Mouse (Mus musculus): Measurements from ENCODE around the gene Hs3st6.

Gene Hs3st6

DNA sequence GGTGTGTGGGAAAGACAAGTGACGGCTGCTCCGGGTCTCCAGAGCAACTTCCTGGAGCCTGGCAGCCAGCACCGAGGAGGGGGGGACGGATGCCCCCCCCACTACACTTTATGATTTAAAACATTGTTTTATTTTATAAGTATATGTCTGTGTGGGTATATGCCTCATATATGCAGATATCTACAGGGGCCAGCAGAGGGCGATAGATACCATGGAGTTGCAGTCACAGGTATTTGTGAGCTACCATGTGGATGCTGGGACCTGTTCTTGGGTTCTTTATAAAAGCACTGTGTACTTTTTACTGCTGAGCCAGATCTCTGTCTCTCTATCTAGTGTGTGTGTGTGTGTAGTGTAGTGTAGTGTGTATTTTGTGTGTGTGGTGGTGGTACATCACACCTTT lies 20.5 kb downstream of the Hs3st6 start:
- ChIA-PET CTCF (interaction anchor here (0.6 to 2.9 kb wide), 40 partner anchors 8 to 242 kb away, joined by 3 to 15 read pairs (median 3); partner anchors contain the start of genes Hagh (in 2 of the 4), Cramp1l (in 1 of the 4), Fahd1 (in 1 of the 4) and Hs3st6 (in 1 of the 4)), POLR2A (interaction anchor here (0.5 to 1.7 kb wide), 7 partner anchors 31 to 410 kb away, joined by 3 to 5 read pairs (median 3); partner anchors contain the start of genes Eme2 (in 1 of the 4), Fahd1 (in 1 of the 4), Meiob (in 1 of the 4) and Mrps34 (in 1 of the 4))

DNA sequence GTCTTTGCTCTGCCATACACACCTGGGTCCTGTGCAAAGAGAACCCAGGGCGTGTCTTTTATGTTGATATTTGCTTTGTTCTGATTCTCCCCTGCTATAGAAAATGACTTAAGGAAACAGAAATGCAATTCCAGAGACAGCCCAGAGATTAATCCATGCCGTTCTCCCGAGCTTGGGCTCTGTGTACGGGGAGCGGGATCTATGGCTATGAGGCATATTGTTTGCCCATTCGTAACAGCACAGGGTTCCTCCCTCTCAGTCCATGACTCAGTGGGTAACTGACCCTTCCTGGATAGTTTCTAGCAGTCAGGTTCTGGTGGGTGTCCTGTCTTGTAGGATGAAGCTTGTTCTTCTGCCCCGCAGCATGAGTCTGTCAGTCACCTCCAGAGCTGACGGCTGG lies 22.4 kb downstream of the Hs3st6 start:
- ChIA-PET POLR2A (interaction anchor here in 3 of 4 experiments (0.5 to 1.4 kb wide), 6 partner anchors 9 to 831 kb away, joined by 3 read pairs; partner anchors contain the start of gene Meiob (in 1 of the 3)), CTCF (interaction anchor here in 1 of 4 experiments (1.4 kb wide), 1 partner anchor 30 kb away, joined by 5 read pairs; no protein-coding TSS in a partner anchor)

DNA sequence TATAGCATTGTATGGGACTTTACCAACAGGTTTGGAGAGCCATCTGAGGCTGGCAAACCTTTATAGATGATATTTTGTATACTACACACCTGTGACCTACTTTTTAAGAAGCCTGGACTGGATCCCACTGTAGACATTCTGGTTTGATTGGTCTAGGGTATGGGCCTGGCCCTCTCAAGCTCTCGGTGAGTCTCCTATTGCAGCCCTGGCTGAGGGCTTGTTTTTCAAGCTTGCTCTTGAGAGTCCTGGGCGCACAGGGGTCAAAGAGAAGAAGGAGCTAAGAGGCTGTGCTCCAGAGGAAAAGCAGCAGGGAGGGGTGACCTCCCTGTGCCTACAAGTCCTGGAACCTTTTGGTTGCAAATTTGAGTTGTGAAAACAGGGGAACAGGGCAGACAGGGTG lies 24.3 kb downstream of the Hs3st6 start:
- CTCF ChIA-PET = no interaction called here
- POLR2A ChIA-PET = interaction anchor here in 2 of 4 experiments (0.8 to 1.6 kb wide), 2 partner anchors 24 to 249 kb away, joined by 3 to 4 read pairs; partner anchors contain the start of gene Traf7 (in 1 of the 2)

DNA sequence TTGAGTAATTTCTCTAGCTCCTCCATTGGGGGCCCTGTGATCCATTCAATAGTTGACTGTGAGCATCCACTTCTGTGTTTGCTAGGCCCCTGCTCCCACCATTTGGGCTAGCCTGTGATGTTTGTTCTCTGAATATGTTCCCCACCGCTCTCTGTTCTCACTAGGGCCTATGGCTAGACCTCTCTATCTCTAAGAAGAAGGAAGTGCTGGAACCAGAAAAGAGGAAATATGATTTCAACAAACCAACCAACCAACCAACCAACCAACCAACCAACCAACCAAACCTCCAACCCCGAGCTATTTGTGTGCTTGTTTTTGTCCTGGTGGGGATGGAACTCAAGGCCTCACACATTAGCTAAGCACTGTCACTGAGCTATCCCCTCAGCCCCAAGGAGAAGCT lies 28.0 kb downstream of the Hs3st6 start:
- POLR2A ChIA-PET = interaction anchor here in 2 of 4 experiments (0.7 to 1.4 kb wide), 4 partner anchors 11 to 45 kb away, joined by 3 to 4 read pairs (median 3); partner anchors contain the start of genes Meiob (in 1 of the 2) and Msrb1 (in 1 of the 2)
- CTCF ChIA-PET = interaction anchor here in 3 of 4 experiments (0.7 to 1.4 kb wide), 3 partner anchors 7 to 35 kb away, joined by 3 to 4 read pairs (median 3); no protein-coding TSS in a partner anchor

DNA sequence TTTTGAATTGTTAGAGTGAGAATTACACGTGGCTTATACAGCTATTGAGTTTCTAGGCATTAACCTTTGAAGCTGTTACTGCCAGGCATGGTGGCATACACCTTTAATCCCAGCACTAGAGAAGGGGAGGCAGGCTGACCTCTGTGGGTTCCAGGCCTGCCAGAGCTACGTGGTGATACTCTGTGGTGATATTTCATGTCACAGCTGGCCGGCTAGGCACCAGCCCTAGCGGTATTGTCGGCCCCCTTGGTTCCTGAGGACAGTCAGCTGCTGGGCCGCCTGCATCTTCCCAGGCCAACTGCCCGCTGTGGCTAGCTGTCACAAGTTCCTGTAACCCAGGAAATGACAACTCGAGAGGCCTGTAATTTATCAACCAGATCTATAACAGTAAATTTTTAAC lies 39.4 kb downstream of the Hs3st6 start:
- POLR2A ChIA-PET = interaction anchor here in 1 of 4 experiments (0.9 kb wide), 1 partner anchor 9 kb away, joined by 3 read pairs; no protein-coding TSS in a partner anchor
- CTCF ChIA-PET = interaction anchor here in 3 of 4 experiments (0.6 to 1.1 kb wide), 6 partner anchors 8 to 212 kb away, joined by 3 read pairs; partner anchors contain the start of gene Hs3st6 (in 1 of the 3)

DNA sequence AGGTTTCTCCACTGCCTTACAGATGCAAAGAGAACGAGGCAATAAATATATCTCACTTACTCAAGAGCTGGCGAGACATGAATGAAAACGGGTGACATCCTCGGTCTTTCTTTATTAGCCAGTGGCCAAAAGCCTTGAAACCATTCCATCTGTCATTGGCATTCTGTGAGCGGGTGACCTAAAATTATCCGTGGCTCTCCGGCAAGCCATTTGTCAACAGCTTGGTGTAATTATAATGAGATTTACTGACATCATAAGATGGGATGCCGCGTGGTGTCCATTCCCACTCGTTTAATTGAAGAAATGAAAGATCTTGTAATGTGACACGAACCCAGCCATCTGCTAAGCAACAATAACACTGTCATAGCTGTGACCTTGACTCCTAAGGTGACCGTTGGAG lies 42.0 kb downstream of the Hs3st6 start:
- ChIA-PET CTCF (no interaction called here), POLR2A (interaction anchor here in 3 of 4 experiments (0.6 to 1.5 kb wide), 12 partner anchors 9 to 84 kb away, joined by 3 to 11 read pairs (median 3); partner anchors contain the start of genes Fahd1 (in 2 of the 3), Meiob (in 2 of the 3), Msrb1 (in 2 of the 3) and Rnf151 (in 1 of the 3))

DNA sequence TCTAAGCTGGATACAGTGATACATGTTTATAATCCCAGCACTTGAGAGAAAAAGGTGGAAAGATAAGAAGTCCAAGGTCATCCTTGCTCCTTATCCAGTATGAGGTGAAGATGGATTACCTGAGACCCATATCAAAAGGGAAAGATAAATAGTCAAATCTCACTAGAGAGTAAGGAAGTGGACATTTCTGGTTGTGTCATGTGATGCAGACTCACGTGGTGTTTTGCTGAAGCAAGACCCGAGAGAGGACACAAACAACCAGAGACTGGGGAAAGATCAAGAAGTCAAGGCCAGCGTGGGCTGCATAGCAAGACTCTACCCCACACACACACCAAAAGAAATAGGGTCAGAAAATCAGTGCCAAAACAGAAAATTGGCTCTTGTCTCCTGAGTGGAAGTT lies 44.2 kb downstream of the Hs3st6 start:
- POLR2A ChIA-PET = no interaction called here
- CTCF ChIA-PET = interaction anchor here in 1 of 4 experiments (0.6 kb wide), 1 partner anchor 23 kb away, joined by 3 read pairs; no protein-coding TSS in a partner anchor

DNA sequence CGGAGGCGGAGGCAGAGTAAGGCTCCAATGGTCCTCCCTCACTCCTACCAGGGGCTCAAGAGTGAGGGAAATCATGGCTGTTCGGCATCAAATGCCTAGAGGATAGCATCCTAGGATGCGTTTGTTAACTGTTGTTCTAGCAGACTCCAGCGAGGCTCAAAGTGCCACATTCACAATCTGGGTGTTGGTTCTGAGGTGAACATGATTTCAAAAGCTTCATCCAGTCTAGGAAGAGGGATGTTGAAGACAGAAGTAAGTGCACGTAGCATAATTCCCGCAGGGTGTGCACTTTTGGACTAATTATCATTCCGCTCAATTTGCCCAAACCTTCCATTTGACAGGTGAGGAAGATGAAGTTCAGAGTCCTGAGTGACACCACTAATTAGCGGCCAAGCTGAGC lies 45.4 kb downstream of the Hs3st6 start:
- POLR2A ChIA-PET = interaction anchor here in 2 of 4 experiments (0.6 to 0.7 kb wide), 2 partner anchors 13 to 635 kb away, joined by 3 read pairs; partner anchors contain the start of gene Cacna1h (in 1 of the 2)
- CTCF ChIA-PET = interaction anchor here in 1 of 4 experiments (0.6 kb wide), 1 partner anchor 375 kb away, joined by 5 read pairs; no protein-coding TSS in a partner anchor

DNA sequence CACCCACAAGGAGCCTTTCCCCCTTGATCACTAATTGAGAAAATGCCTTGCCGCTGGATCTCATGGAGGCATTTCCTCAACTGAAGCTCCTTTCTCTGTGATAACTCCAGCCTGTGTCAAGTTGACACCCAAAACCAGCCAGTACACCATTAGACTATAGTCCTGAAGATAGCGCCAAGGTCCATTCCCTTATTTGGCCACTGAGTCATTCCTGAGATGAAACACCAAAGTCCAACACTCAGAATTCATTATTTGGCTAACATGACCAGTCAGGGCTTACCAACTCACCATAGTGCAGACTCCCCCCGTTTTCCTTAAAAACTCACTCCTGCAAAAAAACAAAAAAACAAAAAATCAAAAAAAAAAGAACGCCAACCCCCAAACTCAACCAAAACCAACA lies 46.7 kb downstream of the Hs3st6 start:
- POLR2A ChIA-PET = interaction anchor here in 2 of 4 experiments (1.0 to 1.9 kb wide), 2 partner anchors 63 to 78 kb away, joined by 4 to 6 read pairs; partner anchors contain the start of gene Msrb1 (in 1 of the 2)
- CTCF ChIA-PET = interaction anchor here in 1 of 4 experiments (0.8 to 1.9 kb wide), 2 partner anchors 26 to 54 kb away, joined by 3 to 8 read pairs; no protein-coding TSS in a partner anchor

DNA sequence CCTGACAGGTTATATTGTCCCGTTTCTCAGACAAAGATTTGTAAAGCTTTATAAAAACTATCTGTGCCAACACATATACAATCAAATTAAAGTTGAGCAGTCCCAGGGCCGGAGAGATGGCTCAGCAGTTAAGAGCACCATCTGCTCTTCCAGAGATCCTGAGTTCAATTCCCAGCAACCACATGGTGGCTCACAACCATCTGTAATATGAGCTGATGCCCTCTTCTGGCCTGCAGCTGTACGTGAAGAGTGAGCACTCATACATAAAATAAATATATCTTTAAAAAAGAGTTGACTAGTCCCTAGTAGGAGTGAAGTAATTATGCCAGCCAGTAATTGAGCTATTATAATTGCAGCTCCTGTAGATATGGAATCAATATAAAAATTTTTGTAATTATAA lies 47.7 kb downstream of the Hs3st6 start:
- CTCF ChIA-PET = interaction anchor here in 3 of 4 experiments (0.6 to 1.9 kb wide), 13 partner anchors 8 to 144 kb away, joined by 3 to 8 read pairs (median 3); partner anchors contain the start of gene Fahd1 (in 1 of the 3)

DNA sequence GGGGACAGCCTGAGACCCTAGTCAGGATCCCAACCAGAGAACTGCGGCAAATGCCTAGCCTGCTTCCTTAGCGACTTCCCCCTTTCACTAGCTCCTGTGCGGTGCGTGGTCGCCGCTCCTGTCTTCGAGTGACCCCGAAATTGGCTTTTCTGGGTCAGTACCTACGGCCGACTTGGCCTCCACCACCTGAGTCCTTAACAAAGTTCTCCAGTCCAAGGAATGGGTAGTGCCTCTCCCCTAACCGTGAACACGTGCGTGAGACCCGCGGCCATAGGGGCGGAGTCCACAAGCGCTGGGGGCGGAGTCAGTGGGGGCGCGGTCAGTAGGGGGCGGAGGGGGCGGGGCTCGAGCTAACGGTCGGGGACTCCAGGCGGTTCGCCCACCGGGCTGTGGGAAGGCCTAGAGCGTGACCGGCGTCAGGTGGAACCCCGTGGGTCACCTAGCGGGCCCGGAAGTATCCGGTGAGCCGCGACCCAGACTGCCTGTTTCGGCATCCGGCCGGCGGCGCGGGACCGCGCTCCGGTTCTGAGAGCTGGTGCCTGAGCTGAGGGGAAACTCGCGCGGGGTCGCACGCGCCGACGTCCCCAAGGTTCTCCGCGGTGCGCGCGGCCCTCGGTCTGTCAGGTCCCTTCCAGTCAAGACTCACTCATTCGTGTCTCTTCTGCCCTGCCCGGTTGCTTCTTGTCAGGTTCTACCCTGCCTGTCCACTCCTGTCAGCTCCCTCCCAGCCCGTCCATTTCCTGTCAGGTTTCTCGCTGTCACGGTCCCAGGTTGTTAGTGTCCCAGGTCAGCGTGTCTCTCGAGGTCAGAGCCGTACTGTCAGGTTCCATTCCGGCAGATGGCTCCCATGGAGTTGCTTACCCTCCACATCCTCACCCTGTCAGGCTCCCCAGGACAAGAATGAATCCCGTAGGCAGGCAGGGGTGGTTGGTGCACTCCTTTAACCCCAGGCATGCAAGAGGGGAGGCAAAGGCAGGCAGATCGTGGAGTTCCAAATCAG lies 51.5 kb downstream of the Hs3st6 start, which contains the start of gene Meiob:
TSS of gene Meiob (plus strand) at position 338 of the 1,000 bp plus-strand sequence.
- ChIA-PET POLR2A (interaction anchor here (0.6 to 1.9 kb wide), 56 partner anchors 9 to 786 kb away, joined by 3 to 14 read pairs (median 4); partner anchors contain the start of genes Hs3st6 (in 3 of the 4), Msrb1 (in 3 of the 4), Fahd1 (in 2 of the 4) and Mapk8ip3 (in 2 of the 4)), CTCF (interaction anchor here in 3 of 4 experiments (0.5 to 1.7 kb wide), 8 partner anchors 12 to 137 kb away, joined by 3 to 6 read pairs (median 4); no protein-coding TSS in a partner anchor)

More for the DNA sequence above, 47.7 kb downstream of the Hs3st6 start:
- POLR2A ChIA-PET = interaction anchor here in 3 of 4 experiments (0.7 to 1.9 kb wide), 8 partner anchors 11 to 317 kb away, joined by 3 to 8 read pairs (median 4); partner anchors contain the start of genes Fahd1 (in 1 of the 3) and Traf7 (in 1 of the 3)

Measured in embryonic stem cell, embryonic (primary cell).